Mouse (Mus musculus): ENCODE data around the gene Alg6. TPM values are rescaled to one million over a fixed set of nuclear protein-coding genes. Genes with fewer than 3 reads are reported as not detected.
A peak's percentile ranks its signal among the peaks of the same experiment; 100 is the strongest.

Gene Alg6
- total RNA-seq (2017), result 9.9 and 12.3 TPM in 2 replicates

DNA sequence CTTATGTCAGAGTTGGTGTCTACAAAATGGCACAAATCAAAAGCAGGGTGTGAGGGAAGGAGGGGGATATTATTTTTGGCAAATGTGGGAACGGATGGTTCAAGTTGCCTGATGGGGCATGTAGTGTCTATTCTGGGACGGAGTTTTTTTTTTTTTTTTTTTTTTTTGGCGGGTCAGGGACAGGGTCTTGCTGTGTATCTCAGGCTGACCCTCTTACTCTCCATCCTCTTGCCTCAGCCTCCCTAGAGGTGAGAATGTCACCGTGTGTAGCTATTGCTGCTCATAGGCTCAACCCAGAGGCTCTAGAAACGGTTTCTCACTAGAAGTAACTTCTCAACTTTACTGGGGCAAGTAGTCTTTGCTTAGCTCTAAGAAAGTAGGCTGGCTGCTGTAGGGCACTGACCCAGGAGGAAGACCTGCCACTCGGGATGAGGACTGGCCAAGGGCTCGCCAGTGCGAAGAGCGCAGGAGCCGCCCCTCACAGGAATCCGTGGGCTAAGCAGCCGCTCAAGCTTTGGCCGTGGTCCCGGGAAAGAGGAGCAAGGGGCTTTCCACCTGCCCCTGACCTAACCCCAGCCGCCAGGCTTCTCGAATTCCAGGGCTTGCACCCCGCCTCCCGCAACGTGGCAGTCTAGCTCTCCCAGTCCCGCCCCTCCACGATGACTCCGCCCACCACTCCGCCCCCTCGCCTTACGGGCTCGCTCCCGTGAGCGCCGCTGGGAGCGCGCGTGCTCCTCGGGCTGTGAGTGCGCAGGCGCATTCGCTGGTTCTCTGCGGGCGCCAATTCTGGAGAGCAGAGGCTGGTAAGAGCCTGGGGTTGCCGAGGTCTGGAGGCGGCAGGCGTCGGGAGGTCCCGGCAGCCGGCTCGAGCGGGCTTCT, at the start of gene Alg6:
TSS of gene Alg6 (plus strand) at position 761 of the 879 bp plus-strand sequence.
- peak; percentile 99 for ATAC-seq (replicated peaks; ENCODE audit: low read depth, poor library complexity, severe bottlenecking)

DNA sequence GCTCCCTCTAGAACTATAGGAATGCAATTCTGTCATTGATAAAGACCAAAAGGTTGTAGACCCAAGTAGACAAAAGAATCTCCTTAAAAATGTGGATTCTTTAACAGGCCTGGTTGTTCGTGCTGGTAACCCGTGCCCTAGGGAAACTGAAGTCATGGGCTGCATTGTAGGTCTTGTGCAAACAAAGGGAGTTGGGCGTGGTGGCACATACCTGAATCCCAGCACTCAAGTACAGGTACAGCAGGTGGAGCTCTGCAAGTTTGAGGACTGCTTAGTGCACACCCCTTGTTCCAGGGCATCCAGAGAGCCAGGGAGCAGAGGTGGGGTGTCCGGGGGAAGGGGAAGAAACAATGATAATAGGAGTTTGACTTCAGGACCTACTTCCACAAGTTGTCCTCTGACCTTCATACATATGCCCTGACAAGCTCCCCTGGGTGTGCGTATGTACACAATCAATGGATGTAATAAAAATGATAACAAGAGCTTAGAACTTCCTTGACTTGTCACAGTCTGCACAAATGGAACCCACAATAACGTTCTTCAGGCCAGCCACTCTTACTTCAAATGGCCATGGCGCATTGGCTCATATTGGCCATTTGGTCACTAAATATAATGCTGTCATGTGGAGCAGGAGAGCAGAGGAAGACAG, 45.1 kb upstream of the Alg6 start:
- ATAC-seq (replicated peaks; ENCODE audit: low read depth, poor library complexity, severe bottlenecking), result no peak

DNA sequence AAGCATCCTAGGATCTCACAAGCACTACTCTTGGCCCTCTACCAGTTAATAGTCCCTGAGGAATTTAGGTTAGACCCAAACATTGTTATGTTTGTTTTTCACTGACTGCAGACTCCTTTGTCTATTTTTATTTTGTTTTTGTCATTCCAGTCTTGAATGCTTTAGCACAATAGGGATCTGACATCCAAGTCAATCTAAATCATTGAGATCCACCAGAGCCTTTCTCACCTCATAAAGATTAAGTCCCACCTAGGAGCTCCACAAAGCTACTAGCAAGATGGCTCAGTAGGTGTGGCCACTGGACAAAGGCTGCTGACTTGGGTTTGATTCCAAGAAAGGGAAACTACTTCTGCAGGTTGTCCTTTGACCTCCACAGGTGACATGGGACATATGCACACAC, 40.3 kb upstream of the Alg6 start:
- no peak for ATAC-seq (replicated peaks; ENCODE audit: low read depth, poor library complexity, severe bottlenecking)

DNA sequence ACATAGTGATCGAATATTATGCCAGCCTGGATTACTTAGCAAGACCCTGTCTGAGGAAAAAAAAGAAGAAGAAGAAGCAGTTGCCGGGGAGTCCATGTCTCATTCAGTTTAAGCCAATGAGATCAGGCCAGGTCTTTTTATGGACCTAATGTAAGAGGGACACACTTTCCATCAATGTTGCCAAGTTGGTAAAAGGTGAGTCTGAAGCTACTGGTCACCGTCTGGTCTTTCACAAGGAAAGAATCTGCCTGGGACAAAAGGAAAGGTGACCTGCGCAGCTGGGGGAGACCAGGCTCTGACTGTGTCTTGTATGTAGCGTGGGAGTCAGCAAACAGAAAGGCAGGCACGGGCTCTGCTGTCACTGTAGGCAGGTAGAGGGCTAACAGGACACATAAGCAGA, 31.5 kb upstream of the Alg6 start:
- ATAC-seq (replicated peaks; ENCODE audit: low read depth, poor library complexity, severe bottlenecking), result no peak

DNA sequence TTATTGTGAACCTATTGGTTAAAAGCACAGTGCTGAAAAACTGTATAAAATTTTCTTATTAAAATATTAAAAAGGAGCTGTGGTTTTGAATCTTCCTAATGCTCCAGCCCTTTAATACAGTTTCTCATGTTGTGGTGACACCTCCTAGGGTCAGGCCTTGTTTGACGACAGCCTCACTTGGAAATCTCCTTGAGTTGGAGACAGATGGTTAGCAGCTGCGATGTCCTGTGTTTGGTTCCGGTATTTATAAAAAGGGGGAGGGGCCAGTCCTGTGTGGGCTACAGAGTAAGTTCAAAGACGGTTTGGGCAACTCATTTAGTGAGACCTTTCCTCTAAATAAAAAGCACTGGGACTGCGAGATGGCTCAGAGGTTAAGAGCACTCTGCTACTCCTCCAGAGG, 29.2 kb upstream of the Alg6 start:
- ATAC-seq (replicated peaks; ENCODE audit: low read depth, poor library complexity, severe bottlenecking), result no peak

DNA sequence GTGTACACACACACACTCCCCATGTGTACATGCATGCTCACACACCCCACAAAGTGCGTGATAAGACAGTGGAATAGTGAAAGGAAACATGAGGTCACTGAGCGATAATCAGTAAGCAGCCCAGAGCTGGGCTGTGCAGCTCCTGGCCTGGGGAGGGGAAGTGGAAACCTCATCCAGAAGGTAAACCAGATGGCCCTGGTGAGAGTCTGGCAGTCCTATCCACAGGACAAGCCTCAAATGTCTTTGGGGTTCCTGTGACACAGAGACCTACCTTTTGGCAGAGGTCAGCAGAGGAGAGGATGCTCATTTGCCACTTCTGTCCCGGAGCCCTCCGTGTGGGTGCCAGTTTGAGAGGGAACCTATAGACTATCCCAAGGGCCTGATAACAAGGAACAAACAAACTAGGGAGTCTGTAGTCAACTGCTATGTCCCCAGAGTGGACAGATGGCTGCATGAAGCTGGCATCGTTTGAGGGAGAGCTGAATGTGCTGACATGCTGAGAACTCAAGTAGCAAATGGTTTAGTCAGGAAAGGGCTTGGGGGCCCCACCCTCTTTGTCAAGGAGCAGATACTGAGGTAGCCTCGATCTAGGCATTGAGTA, 2.8 kb upstream of the Alg6 start:
- ATAC-seq (replicated peaks; ENCODE audit: low read depth, poor library complexity, severe bottlenecking), result no peak

DNA sequence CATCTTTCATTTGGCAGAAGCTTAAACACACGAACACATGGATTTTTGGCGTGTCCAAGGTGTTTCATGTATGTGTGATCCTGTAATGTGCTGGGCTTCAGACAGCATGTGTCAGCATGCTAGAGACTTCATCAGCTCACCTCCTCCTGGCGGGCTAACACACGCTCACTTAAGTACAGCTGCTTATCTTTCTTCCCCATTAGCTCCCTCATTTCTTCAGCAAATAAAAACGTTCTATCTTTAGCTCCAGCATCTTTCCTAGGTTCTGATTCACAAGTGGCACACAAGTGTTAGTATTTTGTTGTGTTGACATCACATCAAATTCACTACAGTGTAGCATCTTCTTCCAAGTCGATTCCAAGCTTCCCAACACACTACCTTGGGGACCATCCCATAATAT, 1.5 kb upstream of the Alg6 start:
- ATAC-seq (replicated peaks; ENCODE audit: low read depth, poor library complexity, severe bottlenecking), result no peak

DNA sequence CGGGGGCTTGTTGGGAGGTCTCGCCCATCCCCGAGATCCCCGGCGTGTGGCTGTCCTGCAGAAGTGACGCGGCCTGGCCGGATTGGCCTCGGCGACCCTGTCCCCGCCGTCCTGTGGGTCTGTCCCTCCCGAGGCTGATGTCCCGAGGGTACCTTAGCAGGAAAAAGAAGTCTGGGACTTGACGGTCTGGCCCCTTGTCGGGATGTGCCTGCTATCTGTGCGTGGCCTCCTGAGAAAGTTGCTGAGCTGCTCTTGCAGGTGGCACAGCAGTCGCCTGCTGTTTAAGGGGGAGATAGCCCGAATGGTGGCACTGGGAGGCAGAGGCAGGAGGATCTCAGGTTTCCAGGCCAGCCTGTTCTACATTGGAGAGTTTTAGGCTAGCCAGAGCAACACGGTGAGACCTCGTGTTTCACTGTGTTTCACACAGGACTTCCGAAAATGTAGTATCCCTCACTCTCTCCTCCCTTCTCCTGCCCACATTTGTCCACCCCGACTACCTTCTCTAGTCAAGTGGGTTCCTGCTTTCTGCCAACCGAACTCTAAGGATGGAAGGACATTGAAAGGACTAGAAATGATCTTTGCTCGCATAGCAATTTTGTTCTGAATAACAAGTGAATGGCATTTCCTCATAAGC, 436 bp downstream of the Alg6 start:
- peak; percentile 21 for ATAC-seq (replicated peaks; ENCODE audit: low read depth, poor library complexity, severe bottlenecking)

DNA sequence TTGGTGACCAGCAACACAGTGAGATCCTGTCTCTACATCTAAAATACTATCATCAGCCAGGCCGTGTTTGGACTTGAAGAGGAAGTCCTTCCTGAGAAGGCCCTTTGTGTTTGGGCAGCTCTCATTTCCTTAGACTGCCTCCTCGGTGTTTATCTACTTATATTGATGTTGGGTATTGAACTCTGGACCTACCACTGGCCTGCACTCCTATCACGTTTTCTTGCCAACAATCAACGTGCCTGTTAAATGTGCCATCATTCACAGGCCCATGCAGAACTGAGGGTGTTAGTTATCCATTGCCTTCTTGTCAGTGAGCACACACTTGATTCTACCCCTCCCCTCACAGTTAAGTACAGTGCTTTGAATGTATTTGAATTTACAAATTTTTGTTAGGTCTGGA, 2.4 kb downstream of the Alg6 start:
- no peak for ATAC-seq (replicated peaks; ENCODE audit: low read depth, poor library complexity, severe bottlenecking)

DNA sequence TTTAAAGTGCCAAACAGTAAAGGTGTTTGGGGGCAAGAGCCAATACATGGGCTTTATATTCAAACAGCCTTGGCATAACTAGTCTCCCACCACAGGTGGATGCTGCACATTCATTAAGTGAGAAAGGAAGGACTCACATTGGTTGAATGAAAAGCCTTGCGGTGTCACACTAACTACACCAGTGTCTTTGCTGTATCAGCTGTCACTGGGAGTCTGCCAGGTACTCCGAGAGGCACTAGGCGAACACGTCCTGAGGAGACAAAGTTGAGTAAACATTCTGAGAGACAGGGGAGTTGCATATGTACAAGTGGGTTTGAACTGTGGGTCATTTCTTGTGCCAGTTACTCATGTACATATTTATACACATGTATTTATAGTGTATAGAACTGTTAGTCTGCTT, 8.9 kb downstream of the Alg6 start:
- no peak for ATAC-seq (replicated peaks; ENCODE audit: low read depth, poor library complexity, severe bottlenecking)

DNA sequence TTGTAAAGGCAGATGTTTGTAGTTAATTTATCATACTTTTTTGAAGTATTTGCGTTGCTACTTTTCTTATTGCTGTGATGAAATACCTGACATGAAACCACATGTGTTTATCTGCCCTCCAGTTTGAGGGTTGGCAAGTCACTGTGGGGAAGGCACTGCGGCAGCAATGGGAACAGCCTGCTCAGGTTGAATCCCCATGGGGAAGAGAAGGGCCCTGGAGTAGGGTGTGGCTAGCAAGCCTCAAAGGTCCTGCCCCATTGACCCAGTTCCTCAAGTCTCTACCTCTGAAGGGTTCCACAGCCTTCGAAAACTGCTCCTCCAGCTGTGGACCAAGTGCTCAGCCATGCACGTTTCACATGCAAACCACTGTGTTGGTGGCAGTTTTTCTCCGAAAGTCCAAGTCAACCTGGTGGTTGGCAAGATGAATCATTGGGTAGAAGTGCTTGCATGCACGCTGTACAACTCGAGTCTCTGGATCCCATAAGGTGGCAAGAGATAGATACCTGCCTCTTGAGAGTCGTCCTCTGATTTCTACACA, 10.5 kb downstream of the Alg6 start:
- ATAC-seq (replicated peaks; ENCODE audit: low read depth, poor library complexity, severe bottlenecking), result peak; percentile 69; the same call in 1 of the 2 replicates

DNA sequence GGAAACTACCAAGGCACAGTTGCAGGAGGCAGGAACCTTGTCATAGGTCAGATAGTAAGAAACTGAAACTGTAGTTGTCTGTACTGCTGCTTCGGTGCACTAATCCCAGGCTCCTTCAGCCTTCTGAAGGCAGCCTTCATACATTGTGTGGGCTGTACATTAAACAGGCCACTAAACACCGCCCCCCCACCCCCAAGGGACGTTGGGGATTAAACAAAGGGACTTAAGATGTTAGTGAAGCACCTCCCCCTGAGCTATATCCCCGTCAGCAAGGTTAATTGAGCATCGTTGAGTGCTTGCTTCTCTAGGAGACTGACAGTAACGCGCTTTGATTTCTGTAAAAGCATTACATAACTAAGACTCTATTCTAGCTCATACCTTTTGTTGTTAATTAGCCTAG, 24.4 kb downstream of the Alg6 start:
- ATAC-seq (replicated peaks; ENCODE audit: low read depth, poor library complexity, severe bottlenecking), result no peak

DNA sequence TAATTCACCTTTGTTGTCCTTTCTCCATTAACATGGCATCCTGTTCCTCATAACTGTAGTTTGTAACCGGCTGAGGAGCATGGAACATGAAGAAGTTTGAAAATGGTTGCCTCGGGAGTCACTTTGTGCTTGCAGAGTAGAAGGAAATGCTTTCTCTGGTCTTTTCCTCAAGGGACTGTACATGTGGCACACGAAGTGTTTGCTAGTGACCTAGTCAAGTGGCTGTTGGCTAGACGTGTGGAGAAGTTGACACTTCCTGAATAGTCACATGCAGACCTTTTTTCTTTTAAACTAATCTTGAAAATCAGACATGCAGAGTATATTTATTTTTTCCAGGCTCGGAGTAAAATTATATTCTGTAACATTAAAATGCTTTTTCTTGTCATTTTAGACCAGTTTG, 37.0 kb downstream of the Alg6 start:
- ATAC-seq (replicated peaks; ENCODE audit: low read depth, poor library complexity, severe bottlenecking), result no peak

DNA sequence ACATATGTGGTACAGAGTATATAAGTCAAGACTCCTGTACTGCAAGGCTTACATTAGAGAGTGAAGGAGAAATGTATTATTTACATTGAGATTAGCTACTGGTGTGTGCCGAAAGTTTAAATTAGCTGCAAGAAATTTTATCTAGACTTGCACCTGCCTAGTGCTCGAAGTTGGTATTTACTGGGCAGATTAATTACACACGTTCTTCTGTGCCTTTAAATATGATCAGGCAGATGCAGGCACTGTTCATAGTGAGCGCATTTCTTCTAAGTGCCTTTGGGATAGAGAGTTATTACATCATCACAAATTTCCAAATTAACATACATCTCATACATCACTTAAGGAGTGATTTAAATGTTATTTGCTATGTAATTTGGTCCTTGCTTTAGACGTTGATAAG, 50.8 kb downstream of the Alg6 start:
- no peak for ATAC-seq (replicated peaks; ENCODE audit: low read depth, poor library complexity, severe bottlenecking)

DNA sequence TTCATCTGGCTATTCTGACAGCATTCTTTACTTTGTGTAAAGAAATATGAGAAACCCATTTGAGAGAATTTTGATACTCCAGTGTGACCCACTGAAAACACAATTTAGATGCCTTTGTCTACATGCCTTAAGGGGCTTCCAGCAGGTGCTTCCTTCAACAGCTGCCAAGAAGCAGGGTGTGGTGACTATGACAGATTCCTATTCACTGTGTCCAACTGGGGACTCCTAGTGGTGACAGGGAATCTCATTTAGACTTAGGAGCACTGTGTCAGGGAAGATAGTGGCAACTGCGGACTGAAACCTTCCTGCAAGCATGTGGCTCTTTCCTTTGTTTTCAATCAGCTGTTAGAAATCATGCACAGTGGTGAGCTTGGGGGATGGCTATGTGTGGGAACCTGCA, 51.3 kb downstream of the Alg6 start:
- peak; percentile 54; the same call in 1 of the 2 replicates for ATAC-seq (replicated peaks; ENCODE audit: low read depth, poor library complexity, severe bottlenecking)

DNA sequence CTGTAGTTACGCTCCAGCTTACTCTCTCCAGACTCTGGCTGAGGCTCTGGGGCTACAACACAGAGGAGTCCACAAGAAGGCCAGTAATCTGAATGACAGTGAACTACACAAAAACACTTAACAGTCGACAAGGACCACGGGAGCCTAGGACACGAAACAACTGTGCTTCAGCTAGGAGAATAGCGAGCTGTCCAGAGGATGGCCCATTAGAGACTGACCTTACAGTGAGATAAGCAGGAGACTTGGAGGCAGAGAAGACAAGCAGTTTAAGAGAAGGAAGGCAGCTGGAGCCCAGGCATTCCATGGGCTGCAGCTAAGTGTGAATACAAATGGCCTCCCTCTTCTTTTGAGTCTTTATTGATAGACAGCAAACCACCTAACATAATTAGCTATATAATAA, 55.1 kb downstream of the Alg6 start:
- ATAC-seq (replicated peaks; ENCODE audit: low read depth, poor library complexity, severe bottlenecking), result no peak

DNA sequence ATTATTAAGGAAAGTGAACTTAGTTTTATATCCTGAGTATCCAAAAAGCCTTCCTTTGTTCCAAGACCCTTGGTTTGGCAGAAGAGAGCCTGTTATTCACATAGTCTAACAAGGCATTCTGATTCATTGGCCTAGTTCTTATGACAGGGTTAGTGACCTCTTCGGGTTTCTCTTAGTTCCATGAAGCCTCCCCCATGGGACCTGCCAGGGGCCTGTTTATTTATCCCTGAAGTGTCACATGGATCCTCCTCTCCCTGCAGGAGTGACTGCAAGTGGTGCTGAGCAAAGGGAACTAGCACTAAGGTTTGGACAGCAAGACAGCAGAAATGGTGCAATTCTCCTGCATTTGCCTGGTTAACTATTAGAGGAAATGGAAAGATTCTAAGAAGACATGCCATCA, 57.6 kb downstream of the Alg6 start:
- no peak for ATAC-seq (replicated peaks; ENCODE audit: low read depth, poor library complexity, severe bottlenecking)

DNA sequence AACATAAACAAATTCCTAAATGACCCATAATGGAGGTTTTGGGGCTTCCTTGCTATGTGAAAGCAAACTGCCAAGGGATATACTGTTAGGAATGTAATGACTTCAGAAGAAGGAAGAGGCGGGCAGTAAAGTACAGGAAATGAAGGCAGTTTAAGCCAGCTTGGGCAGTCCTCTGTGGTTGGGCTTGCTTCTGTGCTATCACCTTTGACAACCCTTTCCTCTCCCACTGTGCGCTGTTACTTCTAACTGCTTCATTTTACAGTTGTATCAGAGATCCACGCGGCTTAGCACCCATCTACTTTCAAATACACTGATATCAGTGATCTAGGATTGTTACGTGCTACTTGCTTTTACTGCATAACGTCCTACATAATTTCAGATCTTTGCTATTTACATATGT, 76.9 kb downstream of the Alg6 start:
- ATAC-seq (replicated peaks; ENCODE audit: low read depth, poor library complexity, severe bottlenecking), result peak; percentile 83
